Mouse (Mus musculus) liver, embryonic 14.5 days (tissue): ENCODE measurements around the gene Serpina1b.
A peak's percentile ranks its signal among the peaks of the same experiment; 100 is the strongest.

Experiments used
- CTCF ChIP-seq: IDR thresholded peaks from 2 replicates; pipeline ENCODE4 v1.5.1; 2016; ENCODE audit warnings: antibody characterized with exemption, low read depth, control low read depth
- EP300 ChIP-seq: IDR thresholded peaks from 2 replicates; pipeline ENCODE4 v1.6.1; 2016; ENCODE audit warnings: antibody characterized with exemption, low read depth

- peak; percentile 42; the same call in 1 of the 2 replicates for TF ChIP-seq CTCF
- TF ChIP-seq EP300, result no peak
Measured at GRCm38 (mm10) chr12:103710405-103710804, 119.8 kb downstream of the Serpina1b start.
